Mouse (Mus musculus): Measurements from ENCODE around the gene 2310039H08Rik.
A peak's percentile ranks its signal among the peaks of the same experiment; 100 is the strongest.

GRCm38 (mm10) chr17:46773278-46774130 is 1.1 kb downstream of the 2310039H08Rik start:
- TF ChIP-seq CTCF (IDR thresholded peaks at IDR 0.05; ENCODE audit: low read depth): peak; percentile 55
- no peak for TF ChIP-seq EP300 (optimal IDR thresholded peaks at IDR 0.05)
